ENCODE assay signal across 9 mouse cellular contexts in genomic region chr3:123169398-123169797, GRCm38 (mm10).
"Had no signal": no experiment of that assay in that cellular context is flagged by ENCODE, and none has a peak within 500 bp of the region (broad histone marks: within the 10 kb centered on the region; RNA-seq: fewer than 3 reads in every experiment).

No protein-coding gene starts in this region.

- H3K4me2 ChIP-seq: limb, embryonic 12.5 days; liver, embryonic 13.5 days; lung, embryonic 15.5 days; midbrain, embryonic 11.5 days; midbrain, embryonic 15.5 days; neural tube, embryonic 12.5 days had no signal

- H3K9ac ChIP-seq: limb, embryonic 12.5 days; liver, embryonic 13.5 days; liver, postnatal 0 days; lung, embryonic 15.5 days; midbrain, embryonic 15.5 days; neural tube, embryonic 12.5 days had no signal

- H3K4me1 ChIP-seq: lung, embryonic 15.5 days; megakaryocyte, embryonic 14.5 days; midbrain, embryonic 15.5 days; neural tube, embryonic 12.5 days had no signal

- H3K36me3 ChIP-seq: limb, embryonic 12.5 days; liver, embryonic 13.5 days; lung, embryonic 15.5 days; midbrain, embryonic 15.5 days; neural tube, embryonic 12.5 days had no signal

- ATAC-seq: liver, postnatal 0 days; midbrain, embryonic 15.5 days had no signal

- H3K27ac ChIP-seq: limb, embryonic 12.5 days; liver, embryonic 13.5 days; lung, embryonic 15.5 days; macrophage; midbrain, embryonic 15.5 days; neural tube, embryonic 12.5 days had no signal

- H3K4me3 ChIP-seq: limb, embryonic 12.5 days; liver, embryonic 13.5 days; lung, embryonic 15.5 days; megakaryocyte, embryonic 14.5 days; midbrain, embryonic 15.5 days; neural tube, embryonic 12.5 days had no signal

- H3K9me3 ChIP-seq: limb, embryonic 12.5 days; liver, embryonic 13.5 days; lung, embryonic 15.5 days; megakaryocyte, embryonic 14.5 days; midbrain, embryonic 15.5 days; neural tube, embryonic 12.5 days had no signal

- H3K27me3 ChIP-seq: liver, embryonic 13.5 days; lung, embryonic 15.5 days; midbrain, embryonic 15.5 days; neural tube, embryonic 12.5 days had no signal
